Mouse (Mus musculus): ENCODE data around the gene Nsmce4a.

GRCm38 (mm10) chr7:130578607-130579006 is 5.7 kb upstream of the Nsmce4a start:
- TF ChIP-seq CTCF (IDR thresholded peaks at IDR 0.05; ENCODE audit: low read depth, low read length) = no peak
- no peak for TF ChIP-seq POLR2A (IDR thresholded peaks at IDR 0.05; ENCODE audit: insufficient read depth, low read length)
- TF ChIP-seq EP300 (IDR thresholded peaks at IDR 0.05; ENCODE audit: insufficient read depth, low read depth, low read length) = no peak

Measured in ES-Bruce4 (cell line).